Mouse (Mus musculus) lung, postnatal 0 days (tissue): ENCODE data around the gene Vmn2r3. TPM values are rescaled to one million over a fixed set of nuclear protein-coding genes. Genes with fewer than 3 reads are reported as not detected.
"Not testable (repeated sequence)": the region's sequence is repeated elsewhere in the genome, so short reads cannot be mapped to it uniquely, and the experiment has no call there.

Experiments used
- ATAC-seq: fragments of 200-750 bp; cut with Nextera tagmentation; 2 replicates; pipeline ENCODE4 v1.8.0; 2017; ENCODE audit warnings: moderate library complexity
- DNase-seq: peaks from one replicate; pipeline ENCODE4 v3.0.0-alpha.2; 2016; ENCODE audit warnings: low spot score
- H3K27ac ChIP-seq: fragments of 300-500 bp; sonication (generic); 2 replicates; pipeline ENCODE4 v1.5.1; 2014; ENCODE audit warnings: antibody characterized with exemption, mild to moderate bottlenecking, low read length, mixed read lengths
- H3K27me3 ChIP-seq: fragments of 300-500 bp; sonication (generic); replicated peaks from 2 replicates; pipeline ENCODE4 v1.6.1; 2014; ENCODE audit warnings: low read length, mixed read lengths; ENCODE audit not compliant: insufficient read depth
- H3K36me3 ChIP-seq: fragments of 300-500 bp; sonication (generic); 2 replicates; pipeline ENCODE4 v1.6.1; 2014; ENCODE audit warnings: low read length, mixed read lengths; ENCODE audit not compliant: insufficient read depth
- H3K4me1 ChIP-seq: fragments of 300-500 bp; sonication (generic); 2 replicates; pipeline ENCODE4 v1.6.1; 2014; ENCODE audit warnings: antibody characterized with exemption, low read depth, low read length, mixed read lengths; ENCODE audit not compliant: insufficient read depth
- H3K4me2 ChIP-seq: fragments of 300-500 bp; sonication (generic); replicated peaks from 2 replicates; pipeline ENCODE4 v1.6.1; 2014; ENCODE audit warnings: low read depth, mild to moderate bottlenecking, low read length, moderate library complexity, mixed read lengths
- H3K4me3 ChIP-seq: fragments of 300-500 bp; sonication (generic); 2 replicates; pipeline ENCODE4 v1.5.1; 2014; ENCODE audit warnings: low read depth, low read length
- H3K9ac ChIP-seq: fragments of 300-500 bp; sonication (generic); replicated peaks from 2 replicates; pipeline ENCODE4 v1.6.1; 2014; ENCODE audit warnings: low read depth, mild to moderate bottlenecking
- H3K9me3 ChIP-seq: fragments of 300-500 bp; sonication (generic); 2 replicates; pipeline ENCODE4 v1.6.1; 2016; ENCODE audit warnings: low read length, mixed read lengths
- CTCF ChIP-seq: IDR thresholded peaks from 2 replicates; pipeline ENCODE4 v1.5.1; 2016; ENCODE audit warnings: antibody characterized with exemption, mild to moderate bottlenecking
- EP300 ChIP-seq: IDR thresholded peaks from 2 replicates; pipeline ENCODE4 v1.6.1; 2016; ENCODE audit warnings: antibody characterized with exemption, mild to moderate bottlenecking, control low read depth
- WGBS: fragments of 180-500 bp; shearing (Covaris S2); extraction: QIAGEN DNeasy Blood & Tissue Kit; methylation state at CpG from one replicate; pipeline ENCODE4 v1.1.7; 2014; 5-methylcytosine and 5-hydroxymethylcytosine counted together
- polyA plus RNA-seq: library from polyadenylated mRNA; unstranded; fragments of >200 nt; fragmentation: Nextera tagmentation; extraction: Ambion mirVana; gene quantifications from 2 replicates; pipeline ENCODE4 v1.2.1, GENCODE M21; 2015

The Vmn2r3 gene
- not detected in 2 replicates for polyA plus RNA-seq

DNA sequence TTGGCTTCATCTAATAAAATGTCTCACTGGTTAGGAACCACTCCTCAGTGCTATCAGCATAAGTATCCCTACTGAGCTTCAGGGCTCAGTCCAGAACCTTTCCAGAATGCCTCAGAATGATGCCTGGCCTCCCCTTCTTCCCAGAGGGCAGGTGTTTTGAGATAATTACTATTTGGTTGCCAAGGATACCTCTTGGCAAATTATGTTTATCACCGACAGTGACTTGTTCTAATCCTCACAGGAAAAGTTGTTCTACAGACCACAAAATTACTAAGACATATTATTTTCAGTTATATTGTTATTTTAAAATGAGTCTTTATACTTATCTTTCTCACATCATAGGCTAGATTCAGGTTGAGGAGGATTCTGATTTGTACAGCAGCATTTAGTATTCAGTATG, at the start of gene Vmn2r3:
Gene Vmn2r3, minus strand, starts transcription at position 101 of the 400 bp plus-strand sequence.
- H3K4me2 ChIP-seq: no peak within 1 kb of the TSS
- WGBS: 91% methylated on average over 1 of the region's 1 CpGs
- TF ChIP-seq EP300 (no peak), CTCF (no peak)
- H3K27me3 ChIP-seq: no peaks in the 10 kb centered on the region
- H3K27ac ChIP-seq: no peak within 1 kb of the TSS
- H3K9me3 ChIP-seq: no peaks in the 10 kb centered on the region
- no peaks in the 10 kb centered on the region for H3K4me1 ChIP-seq
- DNase-seq (no peak), ATAC-seq (no peak)
- no peak within 1 kb of the TSS for H3K9ac ChIP-seq
- no peaks in the 10 kb centered on the region for H3K36me3 ChIP-seq
- no peak within 1 kb of the TSS for H3K4me3 ChIP-seq

- H3K27ac ChIP-seq: no peak overlapping the region
- H3K9me3 ChIP-seq: no peaks in the 10 kb centered on the region
- WGBS: 54% methylated on average over 1 of the region's 1 CpGs
- no peak overlapping the region for H3K4me2 ChIP-seq
- DNase-seq (no peak), ATAC-seq (no peak)
- no peak overlapping the region for H3K4me3 ChIP-seq
- no peaks in the 10 kb centered on the region for H3K27me3 ChIP-seq
- H3K36me3 ChIP-seq: no peaks in the 10 kb centered on the region
- TF ChIP-seq CTCF (no peak), EP300 (no peak)
- no peaks in the 10 kb centered on the region for H3K4me1 ChIP-seq
- no peak overlapping the region for H3K9ac ChIP-seq
Observed at GRCm38 (mm10) chr3:64332548-64332947, 43.0 kb upstream of the Vmn2r3 start.

DNA sequence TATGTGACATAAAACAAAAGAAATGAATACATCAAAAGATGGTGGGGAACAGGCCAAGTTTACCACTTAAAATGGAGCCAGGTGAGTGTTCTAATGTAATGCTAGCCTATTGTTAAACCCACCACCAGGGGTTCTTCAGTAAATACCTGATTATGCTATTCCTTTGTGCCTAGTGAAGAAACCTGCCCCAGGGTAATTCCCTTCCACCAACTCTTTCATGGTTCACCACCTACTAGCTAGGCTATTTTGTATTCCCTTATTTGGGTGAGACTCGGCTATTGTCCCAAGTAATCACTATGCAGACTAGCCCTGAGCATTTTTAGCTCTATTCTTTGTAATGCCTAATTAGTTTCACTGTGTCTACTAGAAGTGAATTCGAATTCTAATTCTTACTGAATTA, 32.3 kb upstream of the Vmn2r3 start:
- no peak for ATAC-seq
- no peaks in the 10 kb centered on the region for H3K4me1 ChIP-seq
- no peaks in the 10 kb centered on the region for H3K27me3 ChIP-seq
- DNase-seq: no peak
- TF ChIP-seq EP300: no peak
- no peak for TF ChIP-seq CTCF
- H3K27ac ChIP-seq: no peak overlapping the region
- no peaks in the 10 kb centered on the region for H3K9me3 ChIP-seq
- H3K9ac ChIP-seq: no peak overlapping the region
- WGBS: 76% methylated on average over 2 of the region's 2 CpGs
- H3K4me3 ChIP-seq: no peak overlapping the region
- H3K36me3 ChIP-seq: no peaks in the 10 kb centered on the region
- H3K4me2 ChIP-seq: no peak overlapping the region

GRCm38 (mm10) chr3:64306799-64307198, 17.3 kb upstream of the Vmn2r3 start:
- no peak overlapping the region for H3K4me2 ChIP-seq
- H3K4me3 ChIP-seq: no peak overlapping the region
- H3K27ac ChIP-seq: no peak overlapping the region
- ATAC-seq: no peak
- H3K9ac ChIP-seq: no peak overlapping the region
- no peaks in the 10 kb centered on the region for H3K27me3 ChIP-seq
- TF ChIP-seq EP300 (no peak), CTCF (no peak)
- H3K9me3 ChIP-seq: no peaks in the 10 kb centered on the region
- no peak for DNase-seq
- H3K36me3 ChIP-seq: no peaks in the 10 kb centered on the region
- no peaks in the 10 kb centered on the region for H3K4me1 ChIP-seq

GRCm38 (mm10) chr3:64265762-64266112, 23.8 kb downstream of the Vmn2r3 start:
- WGBS: 23% methylated on average over 1 of the region's 1 CpGs
- no peak overlapping the region for H3K4me2 ChIP-seq
- no peak for TF ChIP-seq EP300
- H3K27ac ChIP-seq: no peak overlapping the region
- H3K9me3 ChIP-seq: no peaks in the 10 kb centered on the region
- no peaks in the 10 kb centered on the region for H3K27me3 ChIP-seq
- no peak overlapping the region for H3K9ac ChIP-seq
- DNase-seq (no peak), ATAC-seq (no peak)
- no peak overlapping the region for H3K4me3 ChIP-seq
- H3K36me3 ChIP-seq: no peaks in the 10 kb centered on the region
- no peaks in the 10 kb centered on the region for H3K4me1 ChIP-seq

DNA sequence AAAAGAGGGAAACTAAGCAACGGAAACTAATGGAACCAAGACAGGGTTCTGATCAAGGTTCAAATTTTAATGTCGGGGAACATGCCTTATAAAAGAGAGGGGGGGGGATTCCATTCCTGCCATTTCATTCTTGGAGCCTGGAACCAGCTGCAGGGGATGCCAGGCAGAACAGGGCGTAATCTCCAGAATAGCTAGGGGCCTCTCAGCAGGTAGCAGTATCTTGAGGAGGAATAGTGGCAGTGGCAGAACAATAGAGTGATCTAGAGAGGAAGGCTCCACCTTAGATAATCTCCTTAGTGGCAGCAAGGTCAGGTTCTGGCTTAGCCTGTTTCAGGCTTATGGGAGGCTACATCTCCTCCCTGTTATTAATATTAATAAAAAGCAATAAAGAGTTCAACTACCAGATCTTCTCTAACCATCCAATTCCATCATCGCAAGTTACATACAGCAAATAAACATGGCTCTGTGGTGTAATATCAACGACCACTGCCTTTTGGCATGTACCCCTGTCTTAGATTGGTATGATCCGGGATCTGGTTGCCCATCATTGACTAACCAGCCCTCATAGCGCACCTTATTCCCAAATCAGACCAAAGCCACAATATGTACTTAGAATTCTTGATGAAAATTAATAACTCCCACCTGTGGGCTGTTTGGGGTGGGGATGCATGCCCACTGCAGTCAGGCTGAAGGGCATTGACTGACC, 24.3 kb downstream of the Vmn2r3 start:
- not testable (repeated sequence) for H3K4me2 ChIP-seq, H3K4me1 ChIP-seq, H3K9ac ChIP-seq, H3K27ac ChIP-seq, ATAC-seq, H3K36me3 ChIP-seq, H3K4me3 ChIP-seq, H3K9me3 ChIP-seq, DNase-seq, H3K27me3 ChIP-seq
- whole genome bisulfite sequencing: 46% methylated on average over 7 of the region's 7 CpGs

DNA sequence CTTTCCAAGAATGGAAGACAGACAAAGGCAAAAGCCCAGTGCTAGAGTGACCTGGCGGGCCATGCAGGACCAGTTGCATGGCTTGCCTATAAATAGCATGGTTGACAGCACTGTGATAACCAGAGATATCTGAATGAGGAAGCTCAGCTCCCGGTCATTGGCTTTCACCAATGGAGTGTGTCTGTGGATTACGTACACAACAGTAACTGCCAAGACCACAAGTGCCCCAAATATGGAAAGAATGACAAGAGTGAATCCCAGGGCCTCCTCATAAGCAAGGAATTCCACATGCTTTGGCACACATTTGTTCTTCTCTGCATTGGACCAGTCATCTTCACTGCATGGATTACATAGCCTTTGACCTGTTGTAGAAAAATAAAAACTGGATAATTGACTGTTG, 29.9 kb downstream of the Vmn2r3 start:
- Histone ChIP-seq H3K4me1 (no peaks in the 10 kb centered on the region), H3K27me3 (no peaks in the 10 kb centered on the region), H3K9me3 (no peaks in the 10 kb centered on the region), H3K9ac (no peak overlapping the region), H3K4me2 (no peak overlapping the region), H3K27ac (no peak overlapping the region), H3K36me3 (no peaks in the 10 kb centered on the region), H3K4me3 (no peak overlapping the region)
- DNase-seq (no peak), ATAC-seq (no peak)
- TF ChIP-seq CTCF (no peak), EP300 (no peak)
- 62% methylated on average over 3 of the region's 3 CpGs for WGBS
